Mouse (Mus musculus) mesoderm, embryonic 11.5 days (tissue): Measurements from ENCODE around the gene Mogs.
A peak's percentile ranks its signal among the peaks of the same experiment; 100 is the strongest.

ENCODE experiments used
- DNase-seq: peaks from one replicate; pipeline ENCODE4 v3.0.0-alpha.2; 2012; ENCODE audit warnings: low read depth, low spot score

Gene Mogs

GRCm38 (mm10) chr6:83121863-83122710, 6.8 kb downstream of the Mogs start:
- DNase-seq = no peak

- no peak for DNase-seq
Measured at GRCm38 (mm10) chr6:83122961-83123360, 7.7 kb downstream of the Mogs start.

- DNase-seq = peak; percentile 91
Measured at GRCm38 (mm10) chr6:83124851-83125312, 9.6 kb downstream of the Mogs start.

- no peak for DNase-seq
Measured at GRCm38 (mm10) chr6:83125331-83125730, 10.0 kb downstream of the Mogs start, which contains the start of gene Ino80b. Gene Ino80b (minus strand): TSS chr6:83125431.

GRCm38 (mm10) chr6:83127419-83127818, 12.1 kb downstream of the Mogs start:
- no peak for DNase-seq

- DNase-seq = no peak
Measured at GRCm38 (mm10) chr6:83131469-83132034, 16.3 kb downstream of the Mogs start.

- DNase-seq = no peak
Measured at GRCm38 (mm10) chr6:83132176-83132919, 17.1 kb downstream of the Mogs start.

GRCm38 (mm10) chr6:83134226-83134625, 18.9 kb downstream of the Mogs start:
- no peak for DNase-seq

GRCm38 (mm10) chr6:83134951-83135513, 19.7 kb downstream of the Mogs start, which contains the start of gene Rtkn:
Gene Rtkn (plus strand): TSS chr6:83135463.
- DNase-seq = no peak

- no peak for DNase-seq
Measured at GRCm38 (mm10) chr6:83135571-83136161, 20.4 kb downstream of the Mogs start.

GRCm38 (mm10) chr6:83136291-83136880, 21.1 kb downstream of the Mogs start:
- DNase-seq = no peak

GRCm38 (mm10) chr6:83136881-83137575, 21.7 kb downstream of the Mogs start:
- DNase-seq = peak; percentile 91

GRCm38 (mm10) chr6:83137576-83137950, 22.3 kb downstream of the Mogs start:
- DNase-seq = peak; percentile 93

- DNase-seq = peak; percentile 76
Measured at GRCm38 (mm10) chr6:83138056-83138455, 22.8 kb downstream of the Mogs start.

- DNase-seq = no peak
Measured at GRCm38 (mm10) chr6:83140044-83140443, 24.7 kb downstream of the Mogs start.

GRCm38 (mm10) chr6:83141636-83142035, 26.3 kb downstream of the Mogs start:
- no peak for DNase-seq

- DNase-seq = no peak
Measured at GRCm38 (mm10) chr6:83142211-83142731, 27.0 kb downstream of the Mogs start.

GRCm38 (mm10) chr6:83142886-83143285, 27.6 kb downstream of the Mogs start:
- DNase-seq = no peak

- DNase-seq = no peak
Measured at GRCm38 (mm10) chr6:83145209-83145608, 29.9 kb downstream of the Mogs start.

- DNase-seq = no peak
Measured at GRCm38 (mm10) chr6:83145805-83146204, 30.5 kb downstream of the Mogs start.
